Mouse (Mus musculus): ENCODE data around the gene Pla2g2d.

The Pla2g2d gene

DNA sequence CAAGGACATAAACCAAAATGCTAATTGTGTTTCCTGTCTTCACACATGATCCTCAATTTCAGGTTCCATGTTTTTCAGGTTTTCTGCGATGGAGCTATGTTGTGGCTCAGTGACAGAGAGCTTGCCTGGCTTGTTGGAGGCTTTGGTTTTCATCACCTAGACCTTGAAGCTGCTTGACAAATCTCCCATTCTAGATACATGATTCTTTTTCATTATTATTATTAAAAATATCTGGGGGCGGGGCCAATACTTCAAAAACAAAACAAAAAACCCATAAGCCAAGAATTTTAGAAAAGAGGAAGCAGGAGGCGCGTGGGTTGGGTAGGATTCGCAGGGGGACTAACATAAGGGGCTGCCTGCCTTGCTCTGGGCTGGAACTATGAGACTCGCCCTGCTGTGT lies at the start of gene Pla2g2d:
Pla2g2d (plus strand) TSS at position 301 of the 400 bp plus-strand sequence.
- TF ChIP-seq GATA4 (IDR thresholded peaks at IDR 0.05; ENCODE audit: insufficient replicate concordance, low read length) = no peak

DNA sequence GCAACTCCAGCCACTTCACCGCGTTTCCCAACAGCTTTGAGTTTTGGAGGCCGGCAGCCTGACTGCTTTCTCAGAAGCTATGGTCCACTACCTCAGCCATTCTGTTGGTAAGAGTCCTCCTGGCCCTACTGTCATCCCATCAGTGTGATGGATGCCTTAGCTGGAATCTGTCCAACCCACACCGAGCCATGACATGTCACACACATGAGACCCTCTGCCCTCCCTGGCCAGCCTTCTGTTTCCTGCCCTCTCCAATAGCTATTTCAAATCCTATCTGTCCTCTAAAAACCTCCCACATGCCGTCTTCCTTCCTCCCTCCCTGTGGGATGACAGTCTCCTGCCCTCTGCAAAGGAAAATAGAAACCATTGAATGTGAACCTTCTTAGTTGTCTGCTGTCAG lies 49.8 kb upstream of the Pla2g2d start:
- TF ChIP-seq GATA4 (IDR thresholded peaks at IDR 0.05; ENCODE audit: insufficient replicate concordance, low read length) = no peak

GRCm38 (mm10) chr4:138729018-138729703 lies 46.4 kb upstream of the Pla2g2d start:
- peak; percentile 87; the same call in 1 of the 2 replicates for TF ChIP-seq GATA4 (IDR thresholded peaks at IDR 0.05; ENCODE audit: insufficient replicate concordance, low read length)

DNA sequence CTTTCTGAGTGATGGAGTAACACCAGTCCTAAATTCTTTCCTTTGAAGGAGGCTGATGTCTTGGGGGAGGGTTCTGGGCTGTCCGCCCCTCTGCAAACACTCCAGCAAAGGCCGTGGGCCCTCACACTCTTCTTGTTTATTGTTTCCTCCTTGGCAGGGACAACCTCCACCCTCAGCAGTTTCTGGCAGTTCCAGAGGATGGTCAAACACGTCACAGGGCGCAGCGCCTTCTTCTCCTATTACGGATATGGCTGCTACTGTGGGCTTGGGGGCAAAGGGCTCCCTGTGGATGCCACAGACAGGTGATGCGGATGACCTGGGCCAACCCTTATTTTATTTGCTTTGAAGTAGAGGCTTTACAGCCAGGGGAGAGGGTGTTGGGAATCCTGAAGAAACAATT lies 41.4 kb upstream of the Pla2g2d start:
- TF ChIP-seq GATA4 (IDR thresholded peaks at IDR 0.05; ENCODE audit: insufficient replicate concordance, low read length) = no peak

GRCm38 (mm10) chr4:138734863-138735262 lies 40.7 kb upstream of the Pla2g2d start:
- no peak for TF ChIP-seq GATA4 (IDR thresholded peaks at IDR 0.05; ENCODE audit: insufficient replicate concordance, low read length)

GRCm38 (mm10) chr4:138737031-138737430 lies 38.5 kb upstream of the Pla2g2d start, which contains the start of gene Ubxn10:
Gene Ubxn10 (minus strand): TSS chr4:138737167.
- TF ChIP-seq GATA4 (IDR thresholded peaks at IDR 0.05; ENCODE audit: insufficient replicate concordance, low read length) = no peak

DNA sequence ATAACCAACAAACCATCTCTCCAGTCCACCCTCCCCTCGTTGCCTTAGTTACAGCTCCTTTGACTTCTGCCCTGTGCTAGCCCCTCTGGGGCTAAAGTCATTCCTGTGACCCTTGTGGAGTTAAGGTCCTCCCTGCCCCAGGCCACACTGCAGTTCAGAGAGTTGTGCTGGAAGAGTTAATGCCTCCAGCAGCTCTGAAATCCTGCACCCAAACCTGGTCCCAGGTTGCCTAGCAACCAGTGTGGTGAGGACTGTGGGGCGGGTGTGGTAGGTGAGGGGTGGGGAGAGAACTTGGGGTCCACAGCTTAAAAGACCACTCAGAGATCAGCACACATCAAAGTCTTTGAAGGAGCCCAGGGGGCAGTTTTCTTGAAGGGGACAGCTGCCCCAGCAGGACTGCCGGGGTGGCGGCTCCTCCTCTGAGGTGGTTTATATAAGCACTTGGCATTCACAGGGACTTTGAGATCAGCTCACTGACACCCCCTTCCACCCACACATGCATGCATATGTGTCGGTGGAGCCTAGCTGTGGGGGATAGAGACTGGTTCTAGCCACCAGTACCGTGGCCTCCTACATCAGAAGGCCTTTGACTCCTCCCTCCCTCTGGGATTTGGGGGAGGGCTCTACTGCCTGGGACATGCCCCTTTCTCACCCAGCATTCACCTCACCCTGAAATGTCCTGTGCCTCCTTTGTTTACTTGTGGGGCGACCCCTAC lies 36.2 kb upstream of the Pla2g2d start:
- TF ChIP-seq GATA4 (IDR thresholded peaks at IDR 0.05; ENCODE audit: insufficient replicate concordance, low read length) = no peak

- TF ChIP-seq GATA4 (IDR thresholded peaks at IDR 0.05; ENCODE audit: insufficient replicate concordance, low read length) = no peak
These were observed 29.7 kb upstream of the Pla2g2d start for GRCm38 (mm10) chr4:138745884-138746283.

GRCm38 (mm10) chr4:138746866-138747265 lies 28.7 kb upstream of the Pla2g2d start:
- TF ChIP-seq GATA4 (IDR thresholded peaks at IDR 0.05; ENCODE audit: insufficient replicate concordance, low read length) = no peak

DNA sequence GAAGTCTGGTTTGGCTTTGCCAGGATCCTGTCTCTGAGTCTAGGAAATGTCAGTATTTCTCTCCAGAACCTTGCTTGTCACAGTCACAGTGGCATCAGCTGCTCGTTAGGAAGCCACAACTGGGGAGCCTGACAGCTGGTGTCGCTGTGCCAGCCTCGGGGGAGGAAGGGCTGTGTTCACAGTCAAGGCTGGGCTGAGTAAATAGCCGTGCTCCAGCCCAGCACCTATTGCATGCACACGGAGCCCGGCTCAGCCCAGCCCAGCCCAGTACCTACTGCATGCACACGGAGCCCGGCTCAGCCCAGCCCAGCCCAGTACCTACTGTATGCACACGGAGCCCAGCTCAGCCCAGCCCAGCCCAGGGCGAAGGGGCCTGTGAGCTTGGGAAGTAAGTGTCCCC lies 27.7 kb upstream of the Pla2g2d start:
- no peak for TF ChIP-seq GATA4 (IDR thresholded peaks at IDR 0.05; ENCODE audit: insufficient replicate concordance, low read length)

DNA sequence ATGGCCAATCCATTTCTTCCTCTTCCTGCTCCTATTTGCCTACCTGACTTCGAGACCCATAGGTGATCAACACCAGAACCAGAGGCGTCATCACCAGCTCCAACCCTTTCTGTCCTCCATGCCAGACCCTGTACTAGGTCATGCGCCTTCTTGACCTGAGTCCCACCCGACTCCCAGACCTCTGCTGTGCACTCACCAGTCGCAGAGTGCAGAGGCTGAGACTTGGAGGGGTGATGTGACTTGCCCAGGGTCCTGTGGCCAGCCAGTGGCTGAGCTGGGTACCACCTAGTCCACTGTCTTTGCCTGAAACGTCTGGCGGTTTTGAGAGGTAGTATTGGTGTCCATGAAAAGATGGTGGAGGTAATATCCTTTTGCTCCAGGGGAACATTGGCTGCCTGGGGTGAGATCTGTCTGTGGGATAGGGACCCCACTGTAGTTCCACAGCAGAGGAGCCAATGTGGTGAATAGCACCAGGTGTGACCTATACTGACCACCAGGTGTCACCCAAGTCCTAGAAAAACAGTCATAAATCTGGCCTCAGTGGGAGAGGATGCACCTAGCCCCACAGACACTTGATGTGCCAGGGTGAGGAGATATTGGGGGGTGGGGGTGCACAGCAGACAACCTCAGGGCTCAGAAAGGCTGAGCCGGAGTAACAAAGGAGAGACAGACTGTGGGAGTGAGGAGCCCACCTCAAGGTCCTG lies 27.0 kb upstream of the Pla2g2d start:
- no peak for TF ChIP-seq GATA4 (IDR thresholded peaks at IDR 0.05; ENCODE audit: insufficient replicate concordance, low read length)

DNA sequence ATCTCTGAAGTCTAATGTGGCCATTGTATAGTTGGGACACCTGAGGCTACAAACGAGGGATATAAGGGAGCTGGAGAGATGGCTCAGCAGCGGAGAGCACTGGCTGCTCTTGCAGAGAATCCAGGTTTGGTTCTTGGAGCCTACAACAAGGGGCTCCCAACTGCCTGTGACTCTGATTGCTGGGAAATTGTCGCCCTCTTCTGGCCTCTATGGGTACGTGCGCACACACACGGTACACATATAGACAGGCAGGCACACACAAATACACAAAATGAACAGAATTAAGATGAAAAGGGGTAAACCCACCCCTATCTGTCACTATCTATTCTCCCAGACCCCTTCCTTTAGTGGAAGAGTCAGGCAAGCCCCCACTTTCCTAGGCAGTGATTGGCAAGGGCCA lies 22.9 kb upstream of the Pla2g2d start:
- TF ChIP-seq GATA4 (IDR thresholded peaks at IDR 0.05; ENCODE audit: insufficient replicate concordance, low read length) = no peak

DNA sequence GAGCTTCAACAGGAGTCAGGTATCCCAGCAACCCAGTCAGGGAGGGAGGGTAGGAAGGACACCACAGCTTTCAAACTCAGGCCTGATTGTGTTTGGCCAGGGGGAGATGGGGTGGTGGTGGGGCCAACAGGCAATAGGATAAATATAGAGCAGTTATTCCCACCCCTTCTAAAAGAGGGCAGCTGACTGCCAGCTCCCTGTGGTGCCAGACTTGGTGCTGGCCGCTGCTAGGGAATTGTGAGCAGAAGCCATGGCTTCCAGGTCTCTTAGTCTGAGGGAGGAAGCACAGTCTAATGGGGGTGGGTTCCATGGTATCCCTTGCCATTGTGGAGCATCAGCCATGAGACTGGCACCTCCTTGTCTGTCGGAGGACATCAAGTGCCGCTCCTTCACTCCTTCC lies 21.9 kb upstream of the Pla2g2d start:
- no peak for TF ChIP-seq GATA4 (IDR thresholded peaks at IDR 0.05; ENCODE audit: insufficient replicate concordance, low read length)

DNA sequence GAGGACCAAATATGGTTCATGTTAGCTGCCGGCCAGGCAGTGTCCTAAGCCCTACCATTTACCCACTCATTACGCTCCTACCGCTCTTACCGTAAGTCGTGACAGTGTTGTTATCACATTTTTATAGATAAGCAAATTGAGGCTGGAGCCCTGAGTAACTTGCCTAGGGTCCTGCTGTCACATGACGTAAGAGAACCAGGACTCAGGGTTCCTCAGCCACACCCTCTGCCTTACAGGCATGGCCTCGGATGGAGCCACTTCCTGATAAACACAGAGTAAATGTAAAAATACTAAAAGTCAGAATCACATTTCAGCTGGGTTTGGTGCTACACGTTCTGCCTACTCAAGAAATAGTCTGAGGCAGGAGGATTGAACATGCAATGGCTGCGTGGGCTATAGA lies 21.1 kb upstream of the Pla2g2d start:
- no peak for TF ChIP-seq GATA4 (IDR thresholded peaks at IDR 0.05; ENCODE audit: insufficient replicate concordance, low read length)

- TF ChIP-seq GATA4 (IDR thresholded peaks at IDR 0.05; ENCODE audit: insufficient replicate concordance, low read length) = no peak
These were observed 20.1 kb upstream of the Pla2g2d start for GRCm38 (mm10) chr4:138755439-138755838.

DNA sequence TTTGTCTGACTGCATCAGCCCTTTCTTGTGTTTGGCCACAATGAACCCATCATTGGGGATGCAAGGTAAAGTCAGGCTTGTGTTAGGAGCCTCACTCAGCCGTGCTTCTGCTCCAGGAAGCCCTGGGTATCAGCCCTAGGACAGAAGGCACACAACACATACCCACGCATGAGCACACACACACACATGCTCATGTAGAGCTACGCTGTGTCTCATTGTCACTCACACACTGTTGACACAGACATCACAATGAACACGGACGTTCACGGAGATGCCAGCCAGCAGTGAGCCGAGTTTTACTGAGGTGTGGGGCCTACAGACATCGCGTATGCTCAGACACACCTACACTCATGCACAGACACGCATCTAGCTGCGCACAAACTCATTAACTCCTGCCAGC lies 19.6 kb upstream of the Pla2g2d start:
- no peak for TF ChIP-seq GATA4 (IDR thresholded peaks at IDR 0.05; ENCODE audit: insufficient replicate concordance, low read length)
